Mouse (Mus musculus) cortical plate, adult 2 months (tissue): ENCODE results near the gene Ifitm5. TPM values are rescaled to one million over a fixed set of nuclear protein-coding genes. Genes with fewer than 3 reads are reported as not detected.

ENCODE experiments used
- H3K27ac ChIP-seq: fragments of 200-500 bp; 2 replicates; pipeline ENCODE4 v1.5.1; 2012; ENCODE audit warnings: low read length, control low read depth, inconsistent platforms; ENCODE audit not compliant: insufficient read depth
- H3K4me1 ChIP-seq: fragments of 200-500 bp; 2 replicates; pipeline ENCODE4 v1.6.1; 2011; ENCODE audit warnings: low read length; ENCODE audit not compliant: control insufficient read depth, insufficient read depth
- H3K4me3 ChIP-seq: fragments of 200-500 bp; 2 replicates; pipeline ENCODE4 v1.5.1; 2011; ENCODE audit warnings: mild to moderate bottlenecking, low read length, control low read depth; ENCODE audit not compliant: insufficient read depth
- CTCF ChIP-seq: fragments of 200-500 bp; IDR thresholded peaks from 2 replicates; pipeline ENCODE4 v1.5.1; 2011; ENCODE audit warnings: mild to moderate bottlenecking, control low read depth, low read length; ENCODE audit not compliant: insufficient read depth; ENCODE audit errors: extremely low read depth
- POLR2A ChIP-seq: fragments of 200-500 bp; IDR thresholded peaks from 2 replicates; pipeline ENCODE4 v1.6.1; 2011; ENCODE audit warnings: mild to moderate bottlenecking, low read length, control low read depth; ENCODE audit not compliant: insufficient read depth; ENCODE audit errors: extremely low read depth
- polyA plus RNA-seq: library from polyadenylated mRNA; depleted of rRNA; stranded (reverse); fragments of >200 nt; gene quantifications from 2 replicates; pipeline ENCODE4 v1.2.3, GENCODE M21; 2012

Gene Ifitm5
- polyA plus RNA-seq, 1 experiment: not detected

GRCm38 (mm10) chr7:140922398-140923069 lies 27.6 kb downstream of the Ifitm5 start:
- no peak for TF ChIP-seq POLR2A
- Histone ChIP-seq H3K4me1 (no peaks in the 10 kb centered on the region), H3K27ac (no peak overlapping the region), H3K4me3 (peak overlapping the region; percentile 21)

DNA sequence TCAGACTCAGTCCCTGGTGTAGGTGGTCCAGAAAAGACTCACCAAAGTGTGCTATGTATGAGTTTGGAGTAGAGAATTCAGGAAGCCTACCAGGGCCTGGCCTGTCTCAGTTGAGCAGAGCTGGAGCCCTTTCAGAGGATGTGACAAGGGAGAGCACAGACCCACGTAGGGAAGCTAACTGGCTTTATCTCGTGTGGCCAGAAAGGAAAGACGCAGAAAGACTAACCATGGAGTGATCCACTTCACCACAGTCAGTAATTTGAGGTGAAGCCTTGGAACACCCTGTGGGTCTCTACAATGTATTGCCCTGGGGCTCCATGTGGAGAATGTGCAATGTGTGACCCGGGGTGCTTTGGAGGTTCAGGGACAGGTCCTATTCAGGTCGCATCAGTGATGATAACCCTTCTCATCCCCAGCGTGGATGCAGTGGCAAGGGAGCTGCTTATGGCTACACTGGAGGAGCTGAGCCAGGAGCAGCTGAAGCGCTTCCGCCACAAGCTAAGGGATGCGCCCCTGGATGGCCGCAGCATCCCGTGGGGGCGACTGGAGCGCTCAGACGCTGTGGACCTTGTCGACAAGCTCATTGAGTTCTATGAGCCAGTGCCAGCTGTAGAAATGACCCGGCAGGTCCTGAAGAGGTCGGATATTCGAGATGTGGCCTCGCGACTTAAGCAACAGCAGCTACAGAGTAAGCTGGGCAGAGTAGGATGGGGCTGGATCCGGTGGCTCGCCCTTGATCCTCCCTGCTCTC lies 28.7 kb downstream of the Ifitm5 start:
- no peaks in the 10 kb centered on the region for H3K4me1 ChIP-seq
- TF ChIP-seq POLR2A (no peak), CTCF (no peak)
- H3K4me3 ChIP-seq: no peak overlapping the region
- H3K27ac ChIP-seq: no peak overlapping the region

- no peaks in the 10 kb centered on the region for H3K4me1 ChIP-seq
- TF ChIP-seq CTCF (no peak), POLR2A (no peak)
Measured at GRCm38 (mm10) chr7:140920418-140921029, 29.6 kb downstream of the Ifitm5 start, which contains the start of gene Nlrp6. TSS of gene Nlrp6 (plus strand) at chr7:140920902.

GRCm38 (mm10) chr7:140919911-140920310 lies 30.2 kb downstream of the Ifitm5 start:
- Histone ChIP-seq H3K4me3 (no peak overlapping the region), H3K4me1 (no peaks in the 10 kb centered on the region), H3K27ac (no peak overlapping the region)
- TF ChIP-seq POLR2A: no peak
- no peak for TF ChIP-seq CTCF

More at GRCm38 (mm10) chr7:140920418-140921029, 29.6 kb downstream of the Ifitm5 start, which contains the start of gene Nlrp6:
- H3K27ac ChIP-seq: no peak within 1 kb of the TSS
- H3K4me3 ChIP-seq: no peak within 1 kb of the TSS

DNA sequence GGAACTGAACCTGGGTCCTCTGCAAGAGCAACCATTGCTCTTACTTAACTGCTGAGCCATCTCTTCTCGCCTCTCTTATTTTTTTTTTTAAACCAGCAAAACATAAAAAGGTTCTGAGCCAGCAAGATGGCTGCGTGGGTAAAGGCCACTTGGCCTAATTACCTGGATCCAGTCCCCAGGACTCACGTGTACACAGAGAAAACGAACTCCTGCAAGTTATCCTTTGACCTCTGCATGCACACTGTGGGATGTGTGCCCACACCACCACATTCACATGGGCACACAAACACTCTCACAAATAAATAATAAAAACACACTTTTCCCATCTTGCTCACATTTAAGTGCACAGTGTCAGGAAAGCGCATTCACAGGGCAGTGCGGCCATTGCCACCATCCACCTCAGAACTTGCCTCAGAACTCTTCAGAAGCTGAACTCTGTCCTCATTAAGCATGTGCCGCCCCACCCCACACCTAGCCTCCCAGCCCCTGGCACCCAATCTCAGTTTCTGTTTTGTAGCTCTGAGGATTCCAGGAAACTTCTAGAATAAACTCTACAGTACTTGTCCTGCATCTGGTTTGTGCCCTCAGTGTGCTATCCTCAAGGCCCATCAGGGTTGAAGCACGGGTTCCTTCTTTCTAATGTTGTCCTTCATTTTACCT lies 35.9 kb downstream of the Ifitm5 start:
- TF ChIP-seq POLR2A (no peak), CTCF (no peak)
- Histone ChIP-seq H3K4me1 (0 out of 2 replicates have a peak, but pooled peaks cover 1% of the 10 kb centered on the region), H3K27ac (no peak overlapping the region)

DNA sequence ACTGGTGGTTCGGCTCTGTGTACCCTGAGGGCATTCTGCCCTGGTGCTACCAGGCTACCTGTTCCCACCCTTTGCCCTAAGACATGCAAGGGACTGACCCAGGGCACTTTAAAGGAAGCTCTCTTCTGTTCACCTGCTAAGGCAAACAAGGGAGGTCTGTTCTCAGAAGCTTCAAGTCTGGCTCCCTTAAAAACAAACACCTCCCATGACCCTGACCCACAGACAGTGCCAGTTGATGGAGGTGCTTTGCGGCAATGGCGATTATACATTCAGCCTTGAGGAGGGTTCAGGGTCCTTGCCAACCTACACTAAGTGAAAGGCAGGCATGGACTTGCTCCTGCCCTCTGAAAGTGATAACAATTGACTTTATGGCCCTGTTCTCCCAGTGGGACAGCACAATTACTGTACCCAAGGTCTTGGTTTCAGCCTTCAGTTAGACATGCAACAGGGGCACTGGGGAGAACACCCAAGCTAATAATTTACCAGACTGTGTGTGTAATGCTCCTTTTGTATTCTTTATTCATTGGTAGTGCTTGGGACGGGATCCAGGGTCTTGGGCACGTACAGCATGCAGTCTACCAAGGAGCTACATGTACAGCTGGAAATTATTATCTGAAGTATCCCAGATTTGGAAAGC lies 37.1 kb downstream of the Ifitm5 start:
- Histone ChIP-seq H3K4me1 (0 out of 2 replicates have a peak, but pooled peaks cover 1% of the 10 kb centered on the region), H3K27ac (no peak overlapping the region), H3K4me3 (no peak overlapping the region)
- no peak for TF ChIP-seq POLR2A

More for the DNA sequence above, 35.9 kb downstream of the Ifitm5 start:
- no peak overlapping the region for H3K4me3 ChIP-seq

- Histone ChIP-seq H3K4me3 (no peak overlapping the region), H3K27ac (no peak overlapping the region), H3K4me1 (0 out of 2 replicates have a peak, but pooled peaks cover 1% of the 10 kb centered on the region)
- TF ChIP-seq CTCF: no peak
- TF ChIP-seq POLR2A: no peak
Measured at GRCm38 (mm10) chr7:140912293-140912692, 37.8 kb downstream of the Ifitm5 start.

DNA sequence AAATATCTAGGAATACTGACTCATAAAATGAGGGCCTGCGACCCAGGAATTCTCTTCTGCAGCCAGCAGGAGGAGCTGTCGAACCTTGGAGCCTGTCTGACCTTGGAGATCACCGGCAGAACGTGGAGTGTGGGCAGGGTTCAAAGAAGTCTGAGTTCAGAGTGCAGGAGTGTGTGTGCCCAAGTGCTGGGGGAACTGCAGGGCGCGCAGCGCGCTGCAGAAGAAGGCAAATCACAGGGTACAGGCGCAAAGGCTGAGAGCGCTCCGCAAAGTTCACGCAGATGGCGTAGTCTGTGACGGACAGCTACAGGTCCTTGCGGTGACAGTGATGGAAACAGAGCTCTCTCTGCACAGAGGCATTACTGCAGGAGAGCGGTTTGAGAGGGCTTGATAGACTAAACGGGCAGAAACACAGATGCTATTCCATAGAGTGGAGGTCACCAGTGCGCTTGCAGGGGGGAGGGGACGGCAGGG lies 41.4 kb downstream of the Ifitm5 start:
- 0 out of 2 replicates have a peak, but pooled peaks cover 1% of the 10 kb centered on the region for H3K4me1 ChIP-seq
- peak overlapping the region; percentile 13 for H3K4me3 ChIP-seq
- no peak overlapping the region for H3K27ac ChIP-seq
- TF ChIP-seq POLR2A (no peak), CTCF (peak; percentile 80)

GRCm38 (mm10) chr7:140908181-140908580 lies 41.9 kb downstream of the Ifitm5 start:
- Histone ChIP-seq H3K4me3 (no peak overlapping the region; the same call in 1 of the 2 replicates), H3K27ac (no peak overlapping the region), H3K4me1 (0 out of 2 replicates have a peak, but pooled peaks cover 1% of the 10 kb centered on the region)
- TF ChIP-seq POLR2A: no peak
- TF ChIP-seq CTCF: no peak
